Comparison of ENCODE assay signal across 15 mouse cellular contexts in the genomic region with DNA sequence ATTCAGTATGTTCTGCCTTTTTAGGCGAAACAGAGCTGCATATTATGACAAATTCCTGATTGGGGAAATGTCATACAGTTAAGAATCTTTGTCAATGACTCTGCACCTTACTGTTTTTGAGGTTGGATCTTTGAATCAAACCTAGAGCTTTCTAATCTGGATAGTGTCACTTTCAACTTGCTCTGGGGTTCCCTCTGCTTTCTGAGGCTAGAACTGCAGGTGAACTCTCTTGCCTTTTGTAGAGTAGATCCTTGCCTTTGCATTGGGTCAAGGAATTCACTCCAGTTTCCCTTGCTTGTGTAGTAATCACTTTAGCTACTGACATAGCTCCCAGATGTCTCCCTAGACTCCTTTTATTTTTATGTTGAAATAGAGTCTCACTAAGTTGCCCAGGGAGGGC.
DNase-seq lines count a peak whose midpoint lies in the region; ATAC-seq lines count a peak whose summit lies in the region.
"Had no signal": no experiment of that assay in that cellular context is flagged by ENCODE, and none has a peak within 500 bp of the region (broad histone marks: within the 10 kb centered on the region; RNA-seq: fewer than 3 reads in every experiment).

No protein-coding gene starts in this region.

- no peaks in the 10 kb centered on the region for H3K27me3 ChIP-seq in kidney, embryonic 15.5 days

- peak; percentile 47 to 52 for DNase-seq in cerebellum, postnatal 10 days
- DNase-seq in cerebellum, adult 9-11 months, result no peak
- DNase-seq in kidney, adult 8-10 months, result peak; percentile 4 to 35
- peak; percentile 26 for DNase-seq in 416B (ENCODE audit: low read depth)
- no peak for DNase-seq in heart, adult 11 months
- no peak for DNase-seq in thymus, postnatal 25 days
- DNase-seq: adrenal gland, postnatal 10 days; B cell, adult 2 months; gastrocnemius, postnatal 36 days; heart, postnatal 36 days had no signal

- no peak overlapping the region for H3K27ac ChIP-seq in kidney, embryonic 15.5 days

- WGBS in kidney, embryonic 15.5 days, result 72% methylated on average over 1 of the region's 1 CpGs

- no peak for ATAC-seq in kidney, embryonic 15.5 days (replicated peaks; ENCODE audit: low FRiP score)
- peak; percentile 50 for ATAC-seq in granulocyte monocyte progenitor cell, adult 5-6 weeks (replicated peaks; ENCODE audit: poor library complexity, severe bottlenecking)
- ATAC-seq: forebrain, embryonic 14.5 days had no signal

- no peaks in the 10 kb centered on the region for H3K4me1 ChIP-seq in kidney, embryonic 15.5 days

- H3K4me3 ChIP-seq in kidney, embryonic 15.5 days (replicated peaks), result no peak overlapping the region
- H3K4me3 ChIP-seq: myocyte had no signal

- H3K4me2 ChIP-seq in kidney, embryonic 15.5 days, result no peak overlapping the region
- H3K4me2 ChIP-seq: liver, embryonic 11.5 days had no signal

- no peak overlapping the region for H3K9ac ChIP-seq in kidney, embryonic 15.5 days

- no peaks in the 10 kb centered on the region for H3K9me3 ChIP-seq in kidney, embryonic 15.5 days (replicated peaks)

- no peaks in the 10 kb centered on the region for H3K36me3 ChIP-seq in kidney, embryonic 15.5 days

Comparison
In these comparisons a context has a peak if more than half of its experiments do, and no peak if none do; other contexts are left out.
1. DNase-seq: peak in cerebellum, postnatal 10 days (2 of 2), kidney, adult 8-10 months (2 of 2) and 416B (single experiment); none in cerebellum, adult 9-11 months (single experiment), heart, adult 11 months (single experiment) and thymus, postnatal 25 days (single experiment).